Mouse (Mus musculus): ENCODE results near the gene Kat5. TPM values are rescaled to one million over a fixed set of nuclear protein-coding genes. Genes with fewer than 3 reads are reported as not detected.

The Kat5 gene
- polyA plus RNA-seq, 1 experiment = 67.7 TPM

GRCm38 (mm10) chr19:5571831-5572230 is 38.2 kb downstream of the Kat5 start:
- no peak for DNase-seq (ENCODE audit: low spot score)

DNA sequence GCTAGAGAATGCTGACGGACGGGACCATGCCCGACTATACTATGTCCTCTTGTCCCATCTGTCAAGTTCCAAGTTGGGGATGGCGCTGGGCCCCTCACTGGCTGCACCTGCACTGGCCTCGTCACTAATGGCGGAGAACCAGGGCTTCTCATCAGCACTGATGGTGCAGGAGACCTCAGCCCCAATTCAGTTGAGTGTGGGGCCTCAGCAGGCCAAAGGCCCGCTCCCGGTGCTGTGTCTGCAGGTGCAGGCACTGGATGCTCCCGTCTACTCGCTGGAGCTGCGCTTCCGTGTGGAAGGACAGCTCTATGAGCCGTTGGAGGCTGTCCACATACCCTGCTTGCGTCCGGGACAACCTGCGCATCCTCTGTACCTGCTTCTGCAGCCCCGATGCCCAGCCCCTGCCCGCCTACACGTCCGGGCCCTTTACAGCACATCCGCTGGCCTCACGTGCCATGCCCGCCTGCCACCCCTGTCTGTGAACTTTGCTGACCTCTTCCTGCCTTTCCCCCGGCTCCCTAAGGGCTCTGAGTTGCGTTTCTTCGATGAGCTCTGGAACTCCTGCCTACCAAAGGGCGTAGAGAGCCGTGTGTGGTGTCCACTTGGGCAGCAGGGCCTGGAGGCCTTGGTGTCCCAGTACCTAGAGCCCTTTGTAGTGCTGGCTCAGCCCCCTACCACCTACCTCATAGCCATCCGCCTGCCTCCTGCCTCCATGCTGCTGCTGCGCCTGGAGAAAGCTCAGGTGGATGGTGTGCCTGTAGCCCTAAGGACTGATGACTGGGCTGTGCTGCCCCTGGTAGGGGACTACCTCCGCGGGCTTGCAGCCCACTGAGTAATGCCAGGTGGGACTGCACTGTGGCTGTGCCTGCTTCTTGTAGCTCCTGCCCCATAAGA is 39.4 kb downstream of the Kat5 start:
- DNase-seq (ENCODE audit: low spot score) = no peak

DNA sequence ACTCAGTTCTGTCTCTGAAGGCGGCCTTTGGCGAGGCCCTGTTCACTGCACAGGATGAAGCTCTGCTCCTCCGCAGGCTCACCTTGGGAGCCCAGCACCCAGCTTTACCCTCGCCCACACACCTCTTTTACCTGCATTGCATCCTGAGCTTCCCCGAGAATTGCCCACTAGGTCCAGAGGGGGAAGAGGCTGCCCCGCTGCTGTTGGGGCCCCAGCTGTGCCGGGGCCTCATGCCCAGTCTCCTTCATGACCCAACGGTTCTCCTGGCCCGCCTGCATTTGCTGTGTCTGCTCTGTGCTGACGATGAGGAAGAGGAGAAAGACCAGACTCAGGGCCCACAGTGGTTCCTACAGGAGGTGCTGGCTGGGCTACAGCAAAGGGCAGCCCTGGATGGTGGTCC is 40.5 kb downstream of the Kat5 start:
- no peak for DNase-seq (ENCODE audit: low spot score)

GRCm38 (mm10) chr19:5568470-5569140 is 41.4 kb downstream of the Kat5 start:
- peak; percentile 71 for DNase-seq (ENCODE audit: low spot score)

GRCm38 (mm10) chr19:5567534-5568469 is 42.2 kb downstream of the Kat5 start, which contains the start of gene Ap5b1:
Ap5b1 (plus strand) TSS chr19:5568025.
- peak; percentile 96 for DNase-seq (ENCODE audit: low spot score)

GRCm38 (mm10) chr19:5567180-5567533 is 42.9 kb downstream of the Kat5 start:
- no peak for DNase-seq (ENCODE audit: low spot score)

GRCm38 (mm10) chr19:5566316-5566715 is 43.7 kb downstream of the Kat5 start:
- DNase-seq (ENCODE audit: low spot score) = no peak

DNA sequence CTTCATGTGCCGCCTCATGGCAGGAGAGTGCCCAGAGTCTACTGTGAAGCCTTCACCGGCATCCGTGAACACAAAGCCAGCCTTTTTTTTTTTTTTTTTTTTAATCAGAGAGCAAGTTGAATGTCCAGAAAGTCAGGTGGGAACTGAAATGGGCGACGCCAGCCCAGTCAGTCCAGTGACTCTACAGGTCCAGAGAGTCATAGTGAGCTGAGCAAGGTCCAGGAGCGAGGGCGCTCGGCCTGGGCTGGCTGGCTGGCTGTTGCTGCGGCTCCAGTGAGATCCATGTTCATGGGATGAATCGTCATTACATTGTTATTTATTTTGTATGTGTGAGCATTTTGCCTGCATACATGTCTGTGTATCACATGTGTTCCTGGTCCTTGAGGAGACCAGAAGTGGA is 47.3 kb downstream of the Kat5 start:
- DNase-seq (ENCODE audit: low spot score) = no peak

DNA sequence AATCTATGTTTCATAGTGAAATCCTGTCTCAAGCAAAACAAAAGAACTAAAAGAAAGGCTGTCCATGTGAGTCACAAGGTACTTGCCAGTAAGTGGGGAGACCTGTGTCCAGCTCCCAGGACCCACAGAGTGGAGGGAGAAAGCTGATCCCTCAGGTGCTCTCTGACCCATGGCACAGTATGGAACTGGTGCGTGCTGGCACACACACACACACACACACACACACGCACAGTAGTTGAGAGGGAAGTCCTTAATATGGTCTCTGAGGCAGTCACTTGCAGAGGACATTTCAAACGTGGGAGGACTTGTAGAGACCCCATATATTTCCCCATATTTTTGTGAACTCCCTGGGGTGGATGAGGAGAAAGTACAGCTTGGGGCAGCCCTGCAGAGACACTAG is 48.2 kb downstream of the Kat5 start:
- no peak for DNase-seq (ENCODE audit: low spot score)

DNA sequence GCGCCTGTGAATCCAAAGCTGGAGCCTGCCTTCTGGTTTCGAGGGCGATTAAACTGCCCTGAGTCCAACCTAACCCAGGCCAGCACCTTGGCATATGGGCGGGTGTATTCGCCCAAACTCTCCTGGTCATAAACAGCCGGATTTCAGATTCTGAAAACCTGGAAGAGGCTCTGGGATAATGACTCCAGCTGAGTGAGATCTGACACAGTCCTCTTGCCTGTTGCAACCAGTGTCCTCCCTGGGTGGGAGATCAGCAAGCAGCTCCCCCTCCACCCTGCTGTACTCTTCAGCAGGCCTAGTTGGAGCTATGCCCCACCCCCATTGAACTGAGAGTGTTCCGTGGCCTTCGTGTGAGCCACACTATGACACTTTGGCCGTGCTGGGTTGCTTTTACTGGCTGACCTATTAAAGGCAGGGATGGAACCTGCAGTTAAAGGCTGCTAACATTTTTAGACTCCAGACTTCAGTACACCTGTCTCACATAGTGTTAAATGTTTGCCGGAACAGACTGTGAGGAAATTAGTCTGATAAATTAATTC is 48.7 kb downstream of the Kat5 start:
- no peak for DNase-seq (ENCODE audit: low spot score)

GRCm38 (mm10) chr19:5560457-5561041 is 49.5 kb downstream of the Kat5 start, which contains the start of gene Ovol1:
Ovol1 (minus strand) TSS chr19:5560646.
- peak; percentile 75 for DNase-seq (ENCODE audit: low spot score)

DNA sequence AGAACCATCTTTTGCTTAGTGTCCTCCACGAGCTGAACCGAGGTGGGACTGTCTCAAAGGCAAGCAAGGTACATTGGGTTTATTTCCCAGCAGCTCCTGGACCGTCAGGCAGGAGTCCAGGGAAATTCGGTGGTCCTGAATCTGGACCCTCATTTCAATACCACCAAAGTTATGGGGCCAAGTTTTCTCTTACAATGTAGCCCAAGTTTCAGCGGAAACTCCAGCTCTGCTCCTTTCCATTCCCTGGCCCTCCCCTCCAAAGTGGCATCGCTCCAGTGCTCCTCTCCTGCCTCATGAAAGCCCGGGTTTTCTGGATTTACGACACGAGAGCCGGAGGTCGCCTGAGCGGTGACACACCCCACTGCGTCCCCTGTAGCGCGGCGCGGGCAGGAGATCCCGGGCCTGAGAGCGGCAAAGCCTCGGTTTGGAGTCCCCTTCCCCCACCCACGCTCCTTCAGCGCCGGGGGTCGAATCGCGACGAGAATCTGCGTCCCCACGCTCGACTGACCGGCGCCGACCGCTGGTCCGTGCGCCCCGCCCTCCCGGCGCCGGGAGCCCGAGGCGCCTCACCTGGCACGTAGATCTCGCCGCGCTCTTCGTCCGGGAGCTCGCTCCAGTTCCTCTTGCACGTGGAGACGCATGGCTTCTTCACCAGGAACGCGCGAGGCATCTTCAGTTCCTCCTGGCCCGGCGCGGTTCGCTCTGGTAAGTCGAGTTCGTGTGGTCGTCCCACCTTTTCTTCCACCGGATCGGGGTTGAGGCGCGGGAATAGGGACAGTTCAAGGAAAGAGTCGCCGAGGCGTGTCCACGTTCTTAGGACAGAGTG is 50.2 kb downstream of the Kat5 start:
- DNase-seq (ENCODE audit: low spot score) = no peak

DNA sequence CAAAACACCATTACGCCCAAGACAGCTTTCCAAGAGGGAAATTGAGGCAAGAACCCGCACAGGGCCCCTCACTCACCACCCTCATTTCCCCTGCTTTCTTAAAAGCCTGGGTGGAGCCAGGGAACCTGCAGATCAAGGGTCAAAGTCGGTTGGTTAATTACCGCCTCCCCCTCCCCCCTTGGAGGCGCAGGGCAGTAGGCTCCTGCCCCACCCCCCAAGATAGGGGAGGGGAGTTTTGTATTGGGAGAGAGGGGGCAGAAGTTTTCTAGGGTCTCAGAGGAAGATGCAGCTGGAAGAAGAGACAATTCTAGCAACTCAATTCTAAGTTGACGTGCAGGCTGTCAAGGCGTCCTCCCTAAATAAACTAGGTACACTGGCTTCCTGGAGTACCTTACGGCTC is 50.8 kb downstream of the Kat5 start:
- DNase-seq (ENCODE audit: low spot score) = no peak

GRCm38 (mm10) chr19:5558770-5559169 is 51.3 kb downstream of the Kat5 start:
- no peak for DNase-seq (ENCODE audit: low spot score)

DNA sequence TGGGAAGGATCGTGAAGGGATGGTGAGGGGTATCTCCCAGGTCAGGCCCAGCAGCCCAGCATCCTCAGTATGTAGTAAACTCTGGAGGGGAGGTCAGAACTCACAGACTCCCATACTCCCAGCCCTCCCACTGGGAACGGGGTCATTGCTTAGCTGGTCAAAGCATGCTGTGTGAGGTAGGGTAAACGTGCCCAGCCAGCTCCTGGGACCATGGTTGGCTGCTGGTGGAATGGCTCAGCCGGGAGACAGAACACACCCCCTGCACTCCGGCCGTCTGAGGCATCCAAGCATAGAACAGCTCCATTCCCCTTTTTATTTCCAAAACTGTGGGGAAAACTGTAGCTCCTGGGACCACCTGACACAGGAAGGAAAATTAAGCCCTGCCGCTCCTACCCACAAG is 51.9 kb downstream of the Kat5 start:
- DNase-seq (ENCODE audit: low spot score) = no peak

DNA sequence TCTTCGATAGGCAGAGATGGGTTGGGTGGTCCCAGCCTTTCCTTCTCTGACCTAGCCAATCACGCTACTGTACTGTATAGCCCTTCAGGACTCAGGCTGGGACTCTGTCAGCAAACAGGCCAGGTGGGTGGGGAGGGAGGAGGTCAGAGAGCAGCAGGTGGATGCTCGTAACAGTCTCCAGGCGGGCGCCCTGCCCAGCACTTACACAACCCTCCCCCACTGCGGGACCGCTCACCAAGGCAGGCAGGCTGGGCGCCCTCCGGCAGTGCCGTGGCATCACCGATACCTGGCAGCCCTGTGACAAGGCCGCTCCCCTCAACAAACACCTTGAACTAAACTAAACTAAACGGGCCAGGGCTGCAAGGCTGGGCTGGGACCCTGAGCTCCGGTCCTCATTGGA is 55.8 kb downstream of the Kat5 start:
- no peak for DNase-seq (ENCODE audit: low spot score)

GRCm38 (mm10) chr19:5553802-5554201 is 56.2 kb downstream of the Kat5 start:
- DNase-seq (ENCODE audit: low spot score) = no peak
